ENCODE assay signal across 8 mouse cellular contexts in the genomic region with DNA sequence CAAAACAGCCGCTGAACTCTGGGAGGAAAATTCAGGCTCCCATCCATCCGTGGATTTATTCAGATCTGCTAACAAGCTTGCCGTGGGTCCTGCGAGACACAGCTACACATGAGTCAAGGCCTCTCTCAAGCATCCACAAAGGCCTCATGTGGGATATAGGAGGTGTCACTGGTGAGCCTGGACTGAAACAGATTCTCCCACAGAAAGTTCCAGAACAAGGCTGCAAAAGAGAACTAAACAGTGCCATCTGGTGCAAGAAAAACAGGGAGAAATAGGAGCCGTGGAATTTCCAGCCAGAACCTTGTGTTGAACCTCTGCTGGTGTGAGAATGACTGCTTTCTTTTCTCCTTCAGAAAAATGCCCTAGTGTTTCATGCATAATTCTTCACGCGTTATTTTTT.
DNase-seq lines count a peak whose midpoint lies in the region; ATAC-seq and TF ChIP-seq lines count a peak whose summit lies in the region.

No protein-coding gene starts in this region.

- WGBS in liver, postnatal 0 days (ENCODE audit: insufficient replicate concordance) = 78% methylated on average over 7 of the region's 7 CpGs
- WGBS in liver, embryonic 11.5 days = 82% methylated on average over 7 of the region's 7 CpGs

- peak; percentile 37 for DNase-seq in embryo, embryonic 10 days (ENCODE audit: low spot score)
- DNase-seq in embryo, embryonic 9.5 days (ENCODE audit: extremely low spot score) = no peak
- no peak for DNase-seq in liver, postnatal 0 days
- DNase-seq in liver, embryonic 11.5 days (ENCODE audit: low spot score) = no peak
- DNase-seq in left cerebral cortex, postnatal 14 days (ENCODE audit: low spot score in 2 of 2) = peak; percentile 58 to 65
- no peak for DNase-seq in adipocyte (ENCODE audit: low spot score)

- no peaks in the 10 kb centered on the region for H3K4me1 ChIP-seq in liver, postnatal 0 days (ENCODE audit: insufficient read depth)
- H3K4me1 ChIP-seq in liver, embryonic 11.5 days (replicated peaks; ENCODE audit: control insufficient read depth, insufficient read depth, low read length) = no peaks in the 10 kb centered on the region

- no peak for TF ChIP-seq EP300 in liver, postnatal 0 days (IDR thresholded peaks at IDR 0.05; ENCODE audit: low read depth)

- intact Hi-C loops in left cerebral cortex, postnatal 14 days (cut with DNase I) = loop anchor here (10.0 kb wide), 2 partner anchors 579 to 1951 kb away; no protein-coding TSS in a partner anchor

- H3K27me3 ChIP-seq in liver, postnatal 0 days (ENCODE audit: insufficient read depth, low read length) = no peaks in the 10 kb centered on the region
- no peaks in the 10 kb centered on the region for H3K27me3 ChIP-seq in liver, embryonic 11.5 days (replicated peaks; ENCODE audit: control insufficient read depth, insufficient read depth, low read length)

- no peak overlapping the region for H3K4me2 ChIP-seq in liver, postnatal 0 days (ENCODE audit: low read depth, low read length)
- H3K4me2 ChIP-seq in liver, embryonic 11.5 days = no peak overlapping the region

- no peak for ATAC-seq in liver, postnatal 0 days
- ATAC-seq in liver, embryonic 11.5 days (replicated peaks; ENCODE audit: low FRiP score) = no peak
- peak; percentile 79 for ATAC-seq in frontal cortex, adult (ENCODE audit: low TSS enrichment)
- no peak for ATAC-seq in monocyte, adult 5-6 weeks (replicated peaks; ENCODE audit: insufficient number of reproducible peaks, low FRiP score, low TSS enrichment, poor library complexity, severe bottlenecking)

- no peaks in the 10 kb centered on the region for H3K36me3 ChIP-seq in liver, postnatal 0 days (replicated peaks; ENCODE audit: insufficient read depth, low read length)
- no peaks in the 10 kb centered on the region for H3K36me3 ChIP-seq in liver, embryonic 11.5 days (ENCODE audit: control insufficient read depth, insufficient read depth, low read length)

- H3K9me3 ChIP-seq in liver, postnatal 0 days (ENCODE audit: low read length) = no peaks in the 10 kb centered on the region
- no peaks in the 10 kb centered on the region for H3K9me3 ChIP-seq in liver, embryonic 11.5 days (ENCODE audit: control insufficient read depth, low read length)

- H3K9ac ChIP-seq in liver, postnatal 0 days (replicated peaks) = no peak overlapping the region
- H3K9ac ChIP-seq in liver, embryonic 11.5 days (ENCODE audit: low read depth, low read length) = no peak overlapping the region

- peak; percentile 36 for TF ChIP-seq CTCF in liver, postnatal 0 days (IDR thresholded peaks at IDR 0.05; ENCODE audit: low read depth)

- H3K27ac ChIP-seq in liver, postnatal 0 days (ENCODE audit: low read depth) = no peak overlapping the region
- no peak overlapping the region for H3K27ac ChIP-seq in liver, embryonic 11.5 days (ENCODE audit: low read depth, low read length)

- no peak overlapping the region for H3K4me3 ChIP-seq in liver, postnatal 0 days (ENCODE audit: low read depth, low read length)
- H3K4me3 ChIP-seq in liver, embryonic 11.5 days (ENCODE audit: low read depth, low read length) = no peak overlapping the region

Comparison
In these comparisons a context has a peak if more than half of its experiments do, and no peak if none do; other contexts are left out.
1. DNase-seq: peak in embryo, embryonic 10 days (single experiment) and left cerebral cortex, postnatal 14 days (2 of 2); none in embryo, embryonic 9.5 days (single experiment), liver, postnatal 0 days (single experiment), liver, embryonic 11.5 days (single experiment) and adipocyte (single experiment).